Mouse (Mus musculus): ENCODE data around the gene Pfdn2.
"Not testable (repeated sequence)": the region's sequence is repeated elsewhere in the genome, so short reads cannot be mapped to it uniquely, and the experiment has no call there.

The Pfdn2 gene

DNA sequence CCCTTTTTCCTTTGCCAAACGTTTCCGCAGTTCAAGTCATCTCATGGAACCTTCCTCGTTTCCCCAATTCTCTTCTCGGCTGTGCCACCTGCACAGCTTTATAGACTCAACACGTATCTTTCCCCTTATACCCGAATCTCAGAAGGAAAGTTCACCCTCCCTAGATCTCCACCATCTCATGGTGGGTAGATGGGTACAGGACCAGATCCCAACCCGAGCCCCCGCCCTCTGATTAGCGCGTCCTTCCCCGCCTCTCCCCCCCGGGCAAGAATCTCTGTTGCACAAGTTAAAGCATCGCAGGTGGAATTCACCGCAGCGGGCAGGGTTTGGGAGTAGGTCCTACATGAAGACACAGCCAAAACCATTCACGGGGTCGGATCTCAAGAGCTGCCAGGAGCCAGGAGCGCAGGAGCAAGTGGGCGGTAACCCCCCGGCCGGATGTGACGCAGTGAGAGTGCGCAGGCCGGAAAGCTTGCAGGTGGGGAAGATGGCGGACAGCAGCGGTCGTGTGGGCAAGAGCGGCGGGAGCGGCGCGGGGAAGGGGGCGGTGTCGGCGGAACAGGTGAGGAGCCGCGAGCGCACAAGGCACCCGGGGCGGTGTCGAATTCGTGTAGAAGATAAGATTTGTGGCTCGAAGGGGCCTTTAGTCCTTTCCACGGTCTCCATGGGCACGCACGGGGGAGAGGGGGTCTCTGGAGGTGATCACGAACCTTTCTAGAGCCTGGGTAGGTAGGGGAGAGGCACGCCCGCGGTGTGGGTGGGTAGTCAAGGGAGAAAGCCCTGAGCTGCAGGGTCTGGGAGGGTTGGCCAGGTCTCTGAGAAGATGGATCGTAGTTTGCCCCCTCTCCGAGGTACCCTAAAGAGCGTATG lies at the start of gene Pfdn2, which contains the start of gene Nit1:
Gene Pfdn2 (plus strand): TSS at position 446 of the 870 bp plus-strand sequence.
Gene Nit1 (minus strand): TSS at position 422 of the 870 bp plus-strand sequence.
- peak; percentile 80 for DNase-seq (ENCODE audit: low read depth, low spot score)

DNA sequence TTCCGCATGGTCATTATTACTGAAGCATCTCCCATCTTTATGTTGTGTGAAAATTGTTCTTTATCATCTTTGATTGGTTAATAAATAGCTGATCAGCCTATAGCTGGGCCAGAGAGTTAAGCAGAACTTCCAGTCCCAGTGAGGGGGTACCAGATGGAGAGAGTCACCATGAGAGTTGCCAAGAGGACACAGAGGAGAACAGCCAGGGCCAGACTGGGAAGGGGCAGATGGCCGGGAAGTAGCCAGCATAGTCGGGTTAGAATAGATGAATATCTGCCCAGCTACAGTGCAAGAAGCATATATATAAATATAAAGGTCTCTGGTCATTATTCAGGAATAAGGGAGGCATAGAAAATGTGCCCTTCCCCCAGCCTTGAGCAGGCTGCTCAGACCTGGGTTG lies 47.2 kb upstream of the Pfdn2 start:
- no peak for DNase-seq (ENCODE audit: low read depth, low spot score)

DNA sequence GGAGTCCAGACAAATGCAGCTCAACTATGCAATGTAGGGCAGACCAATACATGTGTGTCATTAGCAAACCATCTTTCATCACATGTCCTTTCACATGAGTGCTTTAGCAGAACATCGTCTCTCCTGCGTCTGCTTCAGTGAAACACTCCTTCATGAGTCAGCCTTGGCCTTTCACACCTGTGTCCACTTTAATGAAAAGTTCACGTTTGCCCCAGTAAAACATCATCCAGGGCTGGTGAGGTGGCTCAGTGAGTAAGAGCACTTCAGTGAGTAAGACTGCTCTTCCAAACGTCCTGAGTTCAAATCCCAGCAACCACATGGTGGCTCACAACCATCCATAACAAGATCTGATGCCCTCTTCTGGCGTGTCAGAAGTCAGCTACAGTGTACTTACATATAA lies 39.3 kb upstream of the Pfdn2 start:
- DNase-seq (ENCODE audit: low read depth, low spot score), result not testable (repeated sequence)

DNA sequence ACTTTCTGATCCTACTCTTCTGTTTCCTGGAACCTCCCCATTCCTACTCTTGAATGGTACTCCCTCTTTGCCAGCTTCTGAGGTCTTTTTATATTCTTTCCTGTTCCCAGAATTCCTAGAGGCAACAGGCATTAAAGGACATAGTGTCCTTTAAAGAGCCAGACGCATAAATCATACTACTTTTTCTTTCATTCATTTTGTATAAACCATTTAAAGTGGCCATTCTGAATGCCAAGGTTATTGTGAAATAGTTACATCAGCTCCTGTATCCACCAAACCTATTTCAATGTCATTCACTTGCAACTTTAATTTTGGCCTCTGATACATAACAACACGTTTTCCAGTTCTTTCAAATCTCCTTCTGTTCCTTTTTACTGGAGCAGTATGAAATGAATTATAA lies 36.1 kb upstream of the Pfdn2 start:
- DNase-seq (ENCODE audit: low read depth, low spot score), result no peak

DNA sequence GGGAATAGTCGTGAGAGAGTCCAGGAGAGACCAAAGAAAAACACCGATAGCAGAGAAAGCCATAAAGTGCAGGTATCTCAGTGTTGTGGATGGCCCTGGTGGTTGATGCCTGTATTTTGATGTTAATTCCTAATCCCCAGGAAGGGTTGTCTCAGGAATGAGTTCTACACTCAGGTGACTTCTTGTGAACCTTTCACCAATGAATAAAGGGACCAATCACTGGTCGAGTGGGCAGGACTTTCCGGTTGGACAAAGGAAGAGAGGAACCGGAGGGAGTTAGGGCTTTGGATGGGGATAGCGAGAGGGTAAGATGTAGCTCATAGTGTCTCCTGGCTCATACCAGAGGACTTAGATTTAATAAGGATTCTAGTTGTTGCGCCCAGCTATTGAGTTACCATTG lies 25.7 kb upstream of the Pfdn2 start:
- peak; percentile 76 for DNase-seq (ENCODE audit: low read depth, low spot score)

DNA sequence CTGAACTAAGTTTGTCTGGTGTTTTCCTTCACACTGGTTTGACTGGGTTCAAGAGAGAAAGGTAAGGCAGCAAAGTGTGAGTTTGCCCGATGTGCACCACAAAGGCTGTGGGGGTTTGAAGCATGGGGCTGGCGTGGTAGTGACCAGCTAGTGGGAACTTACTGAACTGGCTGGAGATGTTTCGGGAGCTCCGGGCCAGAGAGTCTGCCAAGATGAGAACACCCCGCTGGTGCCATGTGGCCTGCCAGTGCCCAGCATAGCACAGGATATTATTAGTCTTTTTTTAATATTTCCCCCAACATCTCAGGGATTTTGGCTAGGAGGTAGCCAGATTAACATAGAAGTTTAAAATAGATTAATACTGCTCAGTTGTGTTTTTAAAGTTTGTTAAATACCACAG lies 25.3 kb upstream of the Pfdn2 start:
- no peak for DNase-seq (ENCODE audit: low read depth, low spot score)

DNA sequence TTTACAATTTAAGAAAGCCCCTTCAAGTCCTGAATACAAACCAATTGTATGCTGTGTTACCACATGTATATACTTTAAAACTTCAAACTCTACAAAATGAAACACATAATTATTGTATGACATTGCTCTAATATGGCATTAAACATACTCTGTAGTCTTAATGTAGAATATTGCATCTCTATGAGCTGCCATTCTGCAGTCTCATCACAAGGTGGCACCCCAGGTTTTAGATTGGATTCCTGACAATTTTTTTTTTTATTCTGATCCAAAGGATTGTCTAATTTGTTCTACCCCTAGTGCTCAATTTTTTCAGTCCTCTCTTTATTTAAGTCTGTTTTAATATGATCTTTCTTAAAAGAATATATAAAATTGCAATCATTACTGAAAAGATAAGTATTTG lies 24.1 kb upstream of the Pfdn2 start:
- DNase-seq (ENCODE audit: low read depth, low spot score), result no peak

DNA sequence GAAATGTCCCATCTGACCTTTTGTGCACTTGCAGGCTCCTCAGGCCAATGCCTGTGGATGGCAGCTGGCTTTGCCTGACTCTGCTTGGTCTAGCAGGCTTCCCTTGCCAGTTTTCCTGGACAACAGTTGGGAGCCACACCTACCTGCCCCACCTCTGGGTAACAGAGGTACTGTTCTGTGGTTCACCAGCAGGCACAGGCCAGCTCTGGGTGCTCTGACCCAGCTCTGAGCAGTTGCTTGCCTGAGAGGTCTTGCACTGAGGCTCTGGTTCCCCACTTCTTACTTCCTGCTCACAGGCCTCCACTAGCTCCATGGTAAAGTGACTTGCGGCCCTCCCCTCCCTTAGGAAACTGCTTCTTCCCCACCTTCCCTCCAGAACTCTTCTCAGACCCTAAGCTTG lies 23.5 kb upstream of the Pfdn2 start:
- DNase-seq (ENCODE audit: low read depth, low spot score), result no peak

DNA sequence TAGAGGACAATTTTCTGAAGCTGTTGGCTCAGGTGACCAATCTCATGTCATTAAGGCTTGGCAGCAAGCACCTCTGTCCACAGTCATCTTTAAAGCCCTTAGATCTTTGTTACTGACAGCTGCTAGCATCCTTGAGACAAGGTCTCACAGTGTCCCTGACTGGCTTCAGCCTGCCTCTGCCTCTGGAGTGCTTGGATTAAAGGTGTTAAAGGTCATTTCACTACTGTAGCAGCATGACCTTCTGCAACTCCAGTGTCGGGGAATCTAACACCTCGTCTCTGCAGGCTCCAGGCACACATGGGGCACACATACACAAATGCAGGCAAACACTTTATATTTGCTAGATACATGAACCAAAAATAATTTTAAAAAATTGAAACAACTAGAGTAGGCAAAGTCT lies 19.9 kb upstream of the Pfdn2 start:
- no peak for DNase-seq (ENCODE audit: low read depth, low spot score)

DNA sequence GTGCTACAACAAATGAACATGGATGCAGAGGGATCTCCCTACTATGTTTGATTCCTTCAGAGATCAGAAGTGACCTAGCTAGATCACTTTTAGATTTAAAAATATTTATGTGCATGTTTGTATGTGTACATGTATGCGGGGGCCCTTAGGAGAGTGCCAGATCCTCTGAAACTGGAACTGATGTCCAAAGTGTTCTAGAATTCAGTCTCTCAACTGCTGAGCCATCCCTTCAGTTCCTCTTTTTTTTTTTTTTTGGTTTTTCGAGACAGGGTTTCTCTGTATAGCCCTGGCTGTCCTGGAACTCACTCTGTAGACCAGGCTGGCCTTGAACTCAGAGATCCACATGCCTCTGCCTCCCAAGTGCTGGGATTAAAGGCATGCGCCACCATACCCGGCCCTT lies 18.9 kb upstream of the Pfdn2 start:
- DNase-seq (ENCODE audit: low read depth, low spot score), result not testable (repeated sequence)

DNA sequence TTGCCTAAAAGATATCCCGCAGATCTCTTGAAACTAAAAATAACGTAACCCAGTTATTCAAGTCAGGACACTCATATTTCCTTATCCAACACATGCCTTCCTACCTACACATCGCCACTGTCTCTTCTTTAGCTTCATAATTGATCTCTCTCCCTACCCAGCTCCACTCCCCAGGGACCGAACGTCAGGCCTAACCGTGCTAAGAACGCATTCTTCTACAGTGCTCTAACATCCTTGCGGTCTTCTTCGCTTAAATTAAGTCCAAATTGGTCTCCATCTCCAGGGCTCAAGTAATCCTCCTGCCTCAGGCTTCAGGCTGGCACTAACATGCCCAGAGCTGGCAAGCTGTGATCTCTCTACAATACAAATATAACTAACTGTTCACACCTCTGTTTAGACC lies 17.2 kb upstream of the Pfdn2 start:
- DNase-seq (ENCODE audit: low read depth, low spot score), result no peak

DNA sequence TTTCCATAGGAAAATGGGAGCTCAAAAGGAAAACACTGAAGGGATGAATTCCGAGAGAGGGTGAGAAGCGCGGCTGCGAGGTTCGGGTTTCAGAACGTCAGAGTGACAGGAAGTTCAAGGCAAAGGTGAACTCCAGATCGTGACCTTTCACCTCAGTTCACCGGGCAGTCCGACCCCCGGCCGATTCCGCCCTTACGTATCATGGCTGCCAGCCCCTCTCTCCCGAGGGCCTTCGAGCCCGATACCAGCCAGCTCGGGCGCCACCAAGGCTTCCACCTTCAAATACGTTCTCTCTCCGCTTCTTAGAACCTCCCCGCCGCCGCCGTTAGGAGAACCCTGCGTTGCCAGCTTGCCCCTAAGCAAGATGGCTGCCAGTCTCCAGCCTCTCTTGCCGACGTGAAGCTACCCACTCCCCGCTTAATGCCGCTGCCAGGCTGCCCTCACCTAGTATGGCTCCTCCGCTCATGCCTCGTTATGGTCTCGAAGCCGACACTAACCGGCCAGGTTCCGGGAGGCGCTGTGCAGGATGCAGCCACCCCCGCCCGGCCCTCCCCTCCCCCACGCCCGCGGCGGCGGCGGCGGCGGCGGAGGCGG lies 16.5 kb upstream of the Pfdn2 start, which contains the start of gene Dedd:
Gene Dedd (plus strand): TSS at position 307 of the 594 bp plus-strand sequence.
- DNase-seq (ENCODE audit: low read depth, low spot score), result peak; percentile 71

DNA sequence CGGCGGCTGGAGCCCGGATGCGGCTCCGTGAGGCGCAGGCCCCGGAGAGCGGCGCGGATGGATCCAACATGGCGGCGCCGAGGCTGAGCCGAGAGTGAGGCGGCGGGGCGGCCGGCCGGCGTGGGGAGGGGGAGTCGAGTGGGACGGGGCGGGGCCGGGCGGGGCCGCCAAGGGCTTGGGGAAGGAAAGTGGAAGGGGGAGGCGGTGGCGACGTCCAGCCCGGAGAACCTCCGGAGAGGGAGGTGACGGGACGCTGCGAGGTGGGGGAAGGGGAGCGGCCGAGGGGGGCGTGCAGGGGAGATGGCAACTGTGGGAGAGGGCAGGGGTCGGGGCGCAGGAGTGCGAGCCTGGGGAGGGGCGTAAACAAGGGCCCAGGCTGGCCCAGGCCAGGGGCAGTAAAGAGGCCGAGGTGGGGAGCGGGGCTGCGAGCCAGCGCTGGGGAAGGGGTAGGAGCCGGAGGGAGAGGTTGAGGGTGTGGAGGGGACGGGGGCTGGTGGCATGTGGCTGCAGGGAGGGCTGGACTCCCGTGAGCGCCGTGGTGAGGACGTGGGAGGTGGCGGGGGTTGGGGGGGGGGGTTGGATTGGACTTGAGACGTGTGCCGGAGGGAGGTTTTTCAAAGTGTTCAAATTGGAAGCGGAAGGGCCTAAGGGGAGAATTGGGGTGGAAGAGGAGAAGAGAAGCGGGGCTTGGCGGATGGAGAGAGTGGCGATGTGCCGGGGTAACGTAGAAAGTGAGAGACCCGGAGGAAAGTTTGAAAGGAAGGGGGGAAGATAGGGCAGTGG lies 15.8 kb upstream of the Pfdn2 start:
- DNase-seq (ENCODE audit: low read depth, low spot score), result peak; percentile 70

DNA sequence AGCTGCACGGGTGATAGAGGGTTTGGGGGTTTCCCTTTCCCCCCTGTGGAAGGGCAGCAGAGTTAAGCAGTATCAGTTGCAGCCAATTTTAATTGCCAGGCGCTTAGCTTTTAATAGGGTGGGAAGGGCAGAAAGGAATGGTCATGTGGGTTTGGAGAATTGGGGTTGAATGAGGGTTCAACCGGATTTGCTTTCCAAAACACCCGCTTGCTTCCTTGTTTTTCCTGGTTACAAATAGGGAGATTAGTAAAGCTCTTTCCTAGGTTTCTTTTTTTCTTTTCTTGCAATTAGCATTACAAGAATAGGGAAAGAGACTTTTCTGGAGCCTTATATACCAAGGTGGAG lies 15.3 kb upstream of the Pfdn2 start:
- no peak for DNase-seq (ENCODE audit: low read depth, low spot score)

DNA sequence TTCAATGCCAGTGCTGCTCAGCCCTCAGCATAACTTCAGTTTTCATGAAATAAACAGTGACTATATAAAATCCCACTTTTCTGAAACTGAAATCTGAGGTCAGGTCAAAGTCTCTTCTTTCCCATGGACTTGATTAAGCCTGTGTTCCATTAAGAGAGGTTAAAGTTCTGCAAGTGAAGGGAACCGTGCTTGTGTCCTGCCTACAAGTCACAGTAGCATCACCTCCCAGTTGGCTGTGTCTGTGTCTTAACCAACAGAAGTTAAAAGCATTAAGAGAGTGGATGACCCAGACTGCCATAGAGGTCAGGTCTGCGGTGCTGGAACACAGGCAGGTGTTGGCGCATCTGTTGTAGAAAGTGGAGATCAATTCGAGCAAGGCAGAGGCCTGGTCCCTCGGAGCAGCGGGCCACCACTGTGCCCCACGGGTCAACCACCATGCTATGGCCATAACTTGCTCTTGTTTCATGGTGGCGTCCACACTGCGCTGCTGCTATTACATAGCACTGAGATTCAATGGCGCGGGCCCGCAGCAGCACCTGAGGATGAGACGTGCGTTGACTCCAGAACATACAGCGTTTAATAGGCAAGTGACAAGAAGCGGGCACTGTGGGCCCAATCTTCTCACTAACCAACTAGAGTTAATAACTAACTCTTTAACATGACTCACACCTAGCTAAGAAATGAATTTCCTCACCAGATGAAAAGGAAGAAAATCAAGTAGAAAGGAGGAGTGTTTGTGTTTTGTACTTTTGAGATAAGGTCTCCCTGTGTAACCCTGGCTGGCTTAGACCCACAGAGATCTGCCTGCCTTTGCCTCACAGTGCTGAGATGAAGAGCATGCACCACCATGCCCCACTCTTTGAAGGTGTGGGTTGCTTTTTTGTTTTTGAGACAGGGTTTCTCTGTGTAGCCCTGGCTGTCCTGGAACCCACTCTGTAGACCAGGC lies 2.9 kb upstream of the Pfdn2 start:
- no peak for DNase-seq (ENCODE audit: low read depth, low spot score)

DNA sequence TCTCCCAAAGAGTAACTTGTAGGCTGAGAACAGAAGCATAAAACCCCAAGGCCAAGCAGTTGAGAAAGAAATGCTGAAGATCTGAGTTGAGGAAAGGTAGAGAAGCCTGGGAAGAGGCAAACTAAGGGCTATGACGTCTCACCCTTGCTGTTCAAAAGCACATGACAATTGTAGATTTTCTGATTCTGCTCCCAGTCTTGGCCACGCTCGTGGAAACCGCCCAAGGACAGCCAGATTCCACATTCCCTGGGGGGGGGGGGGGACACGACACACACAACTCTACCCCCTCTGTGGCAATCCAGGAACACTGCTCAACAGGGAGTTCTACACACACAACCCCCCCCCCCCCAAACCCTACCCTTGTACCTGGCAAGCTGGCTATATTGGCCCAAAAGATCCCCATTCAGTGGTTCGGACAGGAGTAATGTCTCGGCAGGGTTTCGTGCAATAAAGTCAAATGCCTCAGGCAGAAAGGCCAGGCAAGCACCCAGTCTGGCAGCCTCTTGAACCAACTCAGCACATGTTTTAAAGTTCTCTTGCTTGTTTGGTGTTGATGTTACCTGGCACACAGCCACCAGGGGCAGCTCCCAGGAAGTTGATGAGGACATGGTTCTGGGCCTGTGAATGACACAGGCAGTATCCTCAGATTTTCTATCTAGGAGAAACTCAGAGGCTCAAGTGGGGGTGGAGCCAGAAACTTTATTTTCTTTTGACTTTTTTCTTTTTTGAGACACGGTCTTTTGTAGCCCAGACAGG lies 1.4 kb upstream of the Pfdn2 start:
- no peak for DNase-seq (ENCODE audit: low read depth, low spot score)

DNA sequence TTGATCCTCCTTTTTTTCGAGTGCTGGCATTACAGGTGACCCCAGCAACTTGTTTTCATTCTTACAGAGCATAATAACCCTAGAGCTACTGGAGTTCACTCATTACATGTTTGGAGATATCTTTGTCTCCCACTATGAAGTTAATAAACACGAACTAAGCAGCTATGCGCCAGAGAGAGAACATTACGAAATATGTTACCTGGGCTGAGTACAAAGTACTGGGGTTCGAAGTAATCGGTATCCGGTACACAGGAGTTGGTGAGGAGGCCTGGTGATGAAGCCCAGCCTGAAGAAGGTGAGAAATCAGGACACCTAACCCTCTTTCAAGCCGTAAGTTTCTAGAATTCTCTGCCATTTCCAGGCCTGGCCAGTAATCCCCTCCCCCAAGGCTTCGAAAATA lies 755 bp upstream of the Pfdn2 start:
- DNase-seq (ENCODE audit: low read depth, low spot score), result no peak

DNA sequence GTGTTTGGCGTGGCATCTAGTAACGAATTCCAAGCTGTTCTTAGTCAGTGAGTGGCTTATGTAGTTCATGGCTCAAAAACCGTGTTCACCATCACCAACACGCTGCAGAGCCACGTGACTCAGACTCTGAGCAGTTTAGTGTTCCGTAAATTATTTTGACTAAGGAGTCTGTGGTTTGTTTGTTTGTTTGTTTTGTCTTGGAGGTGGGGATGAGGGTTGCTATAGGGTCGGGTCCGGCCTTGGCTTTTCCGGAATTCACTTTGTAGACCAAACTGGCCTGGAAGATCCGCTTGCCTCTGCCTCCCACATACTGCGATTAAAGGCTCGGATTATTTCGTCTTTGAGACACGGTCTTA lies 603 bp downstream of the Pfdn2 start:
- no peak for DNase-seq (ENCODE audit: low read depth, low spot score)

DNA sequence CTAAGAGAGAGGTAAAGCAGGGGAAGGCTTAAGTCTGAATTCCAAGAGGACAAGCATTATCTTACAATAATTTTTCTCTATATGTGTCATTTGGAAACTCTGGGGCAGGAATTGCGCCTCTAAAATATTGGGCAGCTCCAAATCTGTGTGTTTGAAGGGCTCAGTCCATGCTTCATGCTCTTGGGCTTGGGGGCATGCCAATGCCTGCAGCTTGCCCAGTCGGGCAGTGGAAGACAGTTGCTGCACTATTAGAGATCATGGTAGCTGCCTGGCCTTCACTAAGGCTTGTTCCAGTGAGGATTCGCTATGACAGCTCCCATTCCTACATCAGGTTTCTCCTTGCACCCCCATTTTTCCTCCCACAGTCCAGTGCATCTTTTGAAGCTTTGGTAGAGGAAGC lies 3.2 kb downstream of the Pfdn2 start:
- no peak for DNase-seq (ENCODE audit: low read depth, low spot score)

DNA sequence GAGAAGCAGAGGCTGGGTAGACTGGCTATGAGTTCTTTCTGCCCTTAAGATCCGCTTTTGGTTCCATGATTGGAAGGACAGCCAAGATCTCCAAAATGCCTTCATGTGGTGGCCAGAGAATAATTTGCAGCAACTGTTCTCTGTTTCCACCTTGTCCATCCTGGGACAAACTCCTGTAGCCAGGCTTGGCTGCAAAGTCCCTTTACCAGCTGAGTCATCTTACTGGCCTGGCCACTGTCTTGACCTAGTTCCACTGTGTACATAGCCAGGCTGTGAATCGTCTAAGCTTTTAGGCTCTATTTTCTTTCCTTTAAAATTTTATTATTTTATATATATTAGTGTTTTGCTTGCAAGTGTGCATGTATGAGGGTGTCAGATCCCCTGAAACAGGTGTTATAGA lies 3.7 kb downstream of the Pfdn2 start:
- DNase-seq (ENCODE audit: low read depth, low spot score), result no peak

All from WW6 (cell line).